Mouse (Mus musculus) heart, embryonic 16.5 days (tissue): ENCODE measurements at regions not wholly inside any gene's neighbourhood (a gene's known extent, or its start where the extent isn't known, plus 50 kb on each side); places are given as distances from the start of the nearest gene placed in this dataset.

ENCODE experiments used
- ATAC-seq: fragments of 200-750 bp; cut with Nextera tagmentation; replicated peaks from 2 replicates; pipeline ENCODE4 v1.8.0; 2017; ENCODE audit warnings: moderate number of reproducible peaks; ENCODE audit not compliant: insufficient read depth, low FRiP score; ENCODE audit errors: extremely low read depth
- H3K27ac ChIP-seq: fragments of 300-500 bp; sonication (generic); 2 replicates; pipeline ENCODE4 v1.5.1; 2014; ENCODE audit warnings: mild to moderate bottlenecking, low read length, control low read depth, moderate library complexity
- H3K27me3 ChIP-seq: fragments of 300-500 bp; sonication (generic); 2 replicates; pipeline ENCODE4 v1.6.1; 2014; ENCODE audit warnings: low read length, mixed read lengths; ENCODE audit not compliant: control insufficient read depth, insufficient read depth
- H3K36me3 ChIP-seq: fragments of 300-500 bp; sonication (generic); 2 replicates; pipeline ENCODE4 v1.6.1; 2014; ENCODE audit not compliant: control insufficient read depth, insufficient read depth
- H3K4me1 ChIP-seq: fragments of 300-500 bp; sonication (generic); 2 replicates; pipeline ENCODE4 v1.6.1; 2014; ENCODE audit warnings: low read length, mixed read lengths; ENCODE audit not compliant: control insufficient read depth, insufficient read depth
- H3K4me2 ChIP-seq: fragments of 300-500 bp; sonication (generic); 2 replicates; pipeline ENCODE4 v1.6.1; 2014; ENCODE audit warnings: low read depth, mild to moderate bottlenecking, control low read depth, low read length
- H3K4me3 ChIP-seq: fragments of 300-500 bp; sonication (generic); 2 replicates; pipeline ENCODE4 v1.5.1; 2014; ENCODE audit warnings: mild to moderate bottlenecking, control low read depth, low read length
- H3K9ac ChIP-seq: fragments of 300-500 bp; sonication (generic); 2 replicates; pipeline ENCODE4 v1.6.1; 2014; ENCODE audit warnings: low read length, control low read depth
- H3K9me3 ChIP-seq: fragments of 300-500 bp; sonication (generic); replicated peaks from 2 replicates; pipeline ENCODE4 v1.6.1; 2016; ENCODE audit warnings: low read length; ENCODE audit not compliant: control insufficient read depth
- WGBS: fragments of 180-500 bp; shearing (Covaris S2); extraction: QIAGEN DNeasy Blood & Tissue Kit; methylation state at CpG from one replicate; pipeline ENCODE4 v1.1.7; 2014; 5-methylcytosine and 5-hydroxymethylcytosine counted together

DNA sequence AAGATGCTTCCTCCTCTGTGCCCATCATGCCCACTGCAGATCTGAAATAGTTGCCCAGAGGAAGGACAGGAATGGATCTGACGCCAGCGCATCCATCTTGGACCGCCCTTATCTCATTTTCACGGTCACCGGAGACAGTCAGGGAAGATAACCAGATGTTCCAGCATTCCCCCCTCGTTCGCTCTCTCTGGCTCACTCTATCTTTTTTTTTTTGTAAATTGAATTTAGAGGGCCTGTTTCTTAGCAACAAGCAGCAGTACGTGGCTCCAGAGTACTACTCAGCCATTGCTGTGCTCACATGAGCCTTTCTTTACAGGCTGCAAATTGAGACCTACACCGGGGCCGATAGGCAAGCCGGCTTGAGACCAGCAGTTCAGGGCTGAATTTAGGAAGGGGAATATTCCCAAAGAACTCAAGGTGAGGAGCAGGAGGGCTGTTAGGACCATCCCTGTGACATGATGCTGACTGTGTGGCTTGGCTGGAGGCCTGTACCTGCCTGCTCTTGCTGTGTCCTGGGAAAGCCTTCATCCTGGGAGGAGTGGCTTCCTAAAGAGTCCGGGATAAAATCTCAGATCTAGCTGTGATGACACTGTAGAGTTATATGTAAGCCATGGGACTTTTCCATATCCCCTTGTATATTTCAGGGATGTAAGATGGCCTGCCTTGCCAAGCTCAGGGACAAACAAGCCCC, 100.2 kb downstream of the Rps24 start:
- WGBS: 52% methylated on average over 12 of the region's 12 CpGs
- ATAC-seq: no peak
- H3K36me3 ChIP-seq: no peaks in the 10 kb centered on the region

GRCm38 (mm10) chr14:24588041-24588440, 101.1 kb downstream of the Rps24 start:
- no peak for ATAC-seq
- H3K4me2 ChIP-seq: no peak overlapping the region
- no peaks in the 10 kb centered on the region for H3K36me3 ChIP-seq
- no peak overlapping the region for H3K27ac ChIP-seq
- H3K4me1 ChIP-seq: no peaks in the 10 kb centered on the region; the same call in 1 of the 2 replicates
- no peaks in the 10 kb centered on the region for H3K27me3 ChIP-seq
- H3K9me3 ChIP-seq: no peaks in the 10 kb centered on the region
- H3K9ac ChIP-seq: no peak overlapping the region
- H3K4me3 ChIP-seq: no peak overlapping the region
- 63% methylated on average over 3 of the region's 3 CpGs for WGBS

More for the DNA sequence above, 100.2 kb downstream of the Rps24 start:
- Histone ChIP-seq H3K4me1 (no peaks in the 10 kb centered on the region; the same call in 1 of the 2 replicates), H3K27ac (no peak overlapping the region), H3K4me2 (no peak overlapping the region), H3K9me3 (no peaks in the 10 kb centered on the region), H3K4me3 (no peak overlapping the region), H3K9ac (no peak overlapping the region), H3K27me3 (no peaks in the 10 kb centered on the region)

DNA sequence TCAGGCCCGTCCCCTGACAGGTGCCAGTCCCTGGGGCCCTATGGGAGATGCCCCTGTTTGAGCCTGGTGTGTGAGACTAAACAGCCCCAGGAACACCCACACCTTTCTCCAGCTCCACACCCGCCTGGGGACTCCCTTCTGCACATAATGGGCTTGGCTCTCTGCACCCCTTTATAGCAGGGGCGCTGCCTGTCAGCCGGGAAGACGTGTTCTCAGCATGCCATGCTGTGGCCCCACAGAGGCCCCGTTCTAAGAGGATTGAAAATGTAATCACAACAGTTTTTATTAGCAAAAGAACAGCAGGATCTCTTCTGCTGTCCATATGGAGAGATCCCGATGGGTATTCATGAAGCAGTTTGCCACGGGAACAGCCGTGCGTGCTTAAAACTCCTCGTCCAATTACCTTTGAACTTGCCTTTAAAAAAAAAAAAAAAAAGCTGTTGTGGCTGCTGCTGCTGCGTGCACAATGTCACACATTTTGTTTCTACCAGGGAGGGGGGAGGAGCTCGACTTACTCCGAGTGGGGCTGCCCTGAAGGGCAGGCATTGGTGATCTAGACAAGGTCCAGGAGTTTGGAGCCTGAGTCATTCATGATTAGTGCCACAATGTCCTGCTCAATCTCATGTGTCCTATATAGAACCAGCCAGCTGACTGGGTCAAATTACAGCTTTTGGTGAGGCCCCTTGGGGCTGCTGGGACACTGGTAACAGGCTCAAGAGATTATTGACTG, 119.7 kb downstream of the Rps24 start:
- Histone ChIP-seq H3K27me3 (no peaks in the 10 kb centered on the region), H3K9me3 (no peaks in the 10 kb centered on the region), H3K4me1 (peaks cover 3% of the 10 kb centered on the region; the same call in 1 of the 2 replicates), H3K36me3 (no peaks in the 10 kb centered on the region), H3K27ac (peak overlapping the region; percentile 35), H3K9ac (no peak overlapping the region), H3K4me2 (peak overlapping the region; percentile 19; the same call in 1 of the 2 replicates), H3K4me3 (no peak overlapping the region)
- ATAC-seq: peak; percentile 79
- 31% methylated on average over 14 of the region's 14 CpGs for WGBS

- Histone ChIP-seq H3K36me3 (no peaks in the 10 kb centered on the region), H3K4me1 (peaks cover 10% of the 10 kb centered on the region; the same call in 1 of the 2 replicates), H3K27me3 (no peaks in the 10 kb centered on the region), H3K27ac (no peak overlapping the region), H3K4me3 (no peak overlapping the region), H3K4me2 (no peak overlapping the region), H3K9ac (no peak overlapping the region), H3K9me3 (no peaks in the 10 kb centered on the region)
- no peak for ATAC-seq
- WGBS: 85% methylated on average over 1 of the region's 1 CpGs
These were observed 121.4 kb downstream of the Rps24 start for GRCm38 (mm10) chr14:24608356-24608755.

DNA sequence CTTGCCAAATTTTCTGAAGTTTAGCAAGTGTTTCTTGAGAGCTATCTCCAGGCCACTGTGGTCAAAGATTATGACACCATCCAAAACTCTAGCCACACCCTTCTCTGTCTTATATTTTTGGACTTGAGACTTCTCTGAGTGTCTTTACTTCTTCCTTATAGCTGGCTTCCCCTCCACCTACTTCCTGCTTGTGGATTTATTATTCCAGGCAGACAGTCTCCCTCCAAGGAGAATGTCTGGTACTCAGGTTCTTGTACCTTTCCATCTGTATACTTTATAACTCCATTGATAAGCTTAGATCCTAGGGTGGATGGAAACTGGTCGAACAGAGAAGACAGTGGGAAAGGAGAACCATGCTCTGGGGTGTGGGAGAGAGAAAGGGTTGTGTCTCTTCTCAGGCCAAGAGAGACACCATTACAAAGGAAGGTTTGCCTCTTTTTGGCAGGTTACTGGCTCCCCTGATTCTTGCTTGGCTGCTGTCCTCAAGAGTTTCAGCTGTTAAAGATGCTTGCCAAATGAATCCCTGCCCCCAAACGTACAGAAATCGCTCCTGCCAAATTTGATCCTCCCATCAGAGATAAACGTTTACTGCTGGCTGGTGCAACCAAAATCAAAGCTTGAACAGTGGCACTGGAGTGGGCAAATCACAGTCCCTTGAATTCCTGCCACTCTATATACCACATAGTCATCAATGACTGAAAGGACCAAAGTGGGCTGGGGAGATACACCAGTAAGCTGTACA, 125.5 kb downstream of the Rps24 start:
- H3K27ac ChIP-seq: no peak overlapping the region
- H3K4me3 ChIP-seq: no peak overlapping the region
- H3K27me3 ChIP-seq: no peaks in the 10 kb centered on the region
- H3K4me1 ChIP-seq: 0 out of 2 replicates have a peak, but pooled peaks cover 8% of the 10 kb centered on the region
- no peak for ATAC-seq
- H3K4me2 ChIP-seq: no peak overlapping the region
- H3K9ac ChIP-seq: no peak overlapping the region
- H3K36me3 ChIP-seq: no peaks in the 10 kb centered on the region
- no peaks in the 10 kb centered on the region for H3K9me3 ChIP-seq
- WGBS: 38% methylated on average over 4 of the region's 4 CpGs

DNA sequence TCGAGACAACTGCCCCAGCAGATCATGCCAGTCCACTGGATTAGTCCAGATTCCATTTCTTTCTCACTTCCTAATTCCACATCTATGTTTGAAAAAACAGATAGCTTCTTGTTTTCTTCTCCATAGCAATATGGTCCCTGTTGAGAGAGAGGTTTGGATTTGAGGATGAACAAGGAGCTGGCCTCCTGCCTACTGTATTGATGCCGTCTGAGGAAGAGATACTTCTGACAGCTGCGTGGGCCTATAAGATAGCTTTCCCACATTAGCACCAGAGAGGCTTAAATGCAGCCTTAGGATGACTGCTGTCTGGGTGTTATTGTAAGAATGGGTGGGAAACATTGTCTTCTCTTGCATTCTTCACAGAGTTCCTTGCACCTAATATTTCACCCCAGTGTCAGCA, 128.9 kb downstream of the Rps24 start:
- no peak overlapping the region for H3K9ac ChIP-seq
- peaks cover 8% of the 10 kb centered on the region; the same call in 1 of the 2 replicates for H3K4me1 ChIP-seq
- WGBS: 77% methylated on average over 3 of the region's 3 CpGs
- no peak overlapping the region for H3K4me2 ChIP-seq
- H3K27me3 ChIP-seq: no peaks in the 10 kb centered on the region
- no peak for ATAC-seq
- H3K27ac ChIP-seq: no peak overlapping the region
- H3K4me3 ChIP-seq: no peak overlapping the region
- H3K36me3 ChIP-seq: no peaks in the 10 kb centered on the region
- no peaks in the 10 kb centered on the region for H3K9me3 ChIP-seq

DNA sequence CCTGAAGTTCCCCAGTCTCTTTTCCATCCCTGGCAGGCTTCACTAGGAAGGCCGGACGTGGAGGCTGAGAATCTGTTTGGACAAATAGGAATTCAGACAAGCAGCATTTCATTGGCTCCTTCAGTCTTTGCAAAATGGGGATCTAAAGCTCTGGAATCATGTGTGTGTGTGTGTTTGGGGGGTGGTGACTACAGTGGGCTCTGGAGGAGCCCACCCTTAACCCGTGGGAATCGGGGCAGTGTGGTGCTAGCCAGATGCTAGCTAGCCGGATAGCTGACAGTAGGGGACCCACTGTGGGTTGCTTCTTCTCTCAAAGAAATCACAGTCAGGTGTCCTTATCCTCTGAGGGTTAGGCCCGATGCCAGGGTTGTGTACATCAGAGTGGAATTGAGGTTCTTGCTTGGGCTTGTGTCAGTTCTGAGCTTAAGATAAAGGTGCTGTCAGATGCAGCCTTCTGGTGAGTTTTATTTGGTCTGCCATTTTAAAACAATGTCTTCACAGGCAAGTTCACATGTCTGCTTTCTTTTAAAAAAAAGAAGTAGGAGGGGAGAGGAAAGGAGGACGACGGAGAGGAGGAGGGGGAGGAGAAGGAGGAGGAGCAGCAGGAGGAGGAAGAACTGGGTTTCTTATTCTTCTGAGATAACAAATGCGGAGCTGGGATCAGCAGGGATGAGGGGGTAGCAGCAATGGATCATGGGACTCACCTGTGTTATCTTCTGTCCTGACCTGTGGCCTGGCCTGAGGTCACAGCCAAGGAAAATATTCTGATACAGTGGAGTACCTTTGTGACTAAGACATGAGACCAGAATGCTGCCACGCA, 129.6 kb downstream of the Rps24 start:
- no peaks in the 10 kb centered on the region for H3K36me3 ChIP-seq
- H3K4me2 ChIP-seq: no peak overlapping the region
- no peaks in the 10 kb centered on the region for H3K9me3 ChIP-seq
- H3K4me3 ChIP-seq: no peak overlapping the region
- peaks cover 8% of the 10 kb centered on the region; the same call in 1 of the 2 replicates for H3K4me1 ChIP-seq
- no peak overlapping the region for H3K27ac ChIP-seq
- H3K9ac ChIP-seq: no peak overlapping the region
- no peaks in the 10 kb centered on the region for H3K27me3 ChIP-seq
- WGBS: 65% methylated on average over 10 of the region's 10 CpGs
- ATAC-seq: no peak

DNA sequence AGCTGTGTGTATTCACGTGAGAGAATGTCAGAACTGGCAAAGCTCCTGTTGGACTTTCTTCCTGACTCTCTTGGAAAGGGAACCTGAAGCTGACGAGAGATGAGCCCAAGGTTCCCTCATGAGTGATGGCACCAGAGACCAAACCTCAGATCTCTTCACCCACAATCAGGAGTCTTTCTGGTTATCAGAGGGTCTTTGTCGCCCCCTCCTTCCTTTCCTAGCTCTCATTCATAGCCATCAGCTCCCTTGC, 130.1 kb downstream of the Rps24 start:
- Histone ChIP-seq H3K9me3 (no peaks in the 10 kb centered on the region), H3K27ac (no peak overlapping the region), H3K4me1 (peaks cover 7% of the 10 kb centered on the region; the same call in 1 of the 2 replicates), H3K27me3 (no peaks in the 10 kb centered on the region), H3K4me2 (no peak overlapping the region), H3K4me3 (no peak overlapping the region), H3K36me3 (no peaks in the 10 kb centered on the region), H3K9ac (no peak overlapping the region)
- ATAC-seq: no peak
- WGBS: 54% methylated on average over 3 of the region's 3 CpGs
